ENCODE assay signal across 12 mouse cellular contexts in genomic region chr11:62317746-62318145, GRCm38 (mm10). TPM values are rescaled to one million over a fixed set of nuclear protein-coding genes. Genes with fewer than 3 reads are reported as not detected.
DNase-seq lines count a peak whose midpoint lies in the region; ATAC-seq and TF ChIP-seq lines count a peak whose summit lies in the region.
"Had no signal": no experiment of that assay in that cellular context is flagged by ENCODE, and none has a peak within 500 bp of the region (broad histone marks: within the 10 kb centered on the region; RNA-seq: fewer than 3 reads in every experiment).

No protein-coding gene starts in this region.

- no peak overlapping the region for H3K4me2 ChIP-seq in hindbrain, embryonic 12.5 days (replicated peaks)
- H3K4me2 ChIP-seq: heart, embryonic 13.5 days; hindbrain, embryonic 13.5 days had no signal

- H3K9me3 ChIP-seq in hindbrain, embryonic 12.5 days (replicated peaks) = no peaks in the 10 kb centered on the region
- H3K9me3 ChIP-seq: heart, embryonic 13.5 days; hindbrain, embryonic 13.5 days; megakaryocyte, embryonic 14.5 days had no signal

- no peak overlapping the region for H3K4me3 ChIP-seq in hindbrain, embryonic 12.5 days
- no peak overlapping the region for H3K4me3 ChIP-seq in lung, adult 2 months (replicated peaks; ENCODE audit: extremely low read depth, low read depth, low read length)
- H3K4me3 ChIP-seq: gastrocnemius, adult 2 months; heart, embryonic 13.5 days; hindbrain, embryonic 13.5 days; megakaryocyte, embryonic 14.5 days had no signal

- intact Hi-C loops in left cerebral cortex, postnatal 36 days (cut with DNase I) = no loop called here

- no peak for TF ChIP-seq CTCF in lung, adult 2 months (IDR thresholded peaks at IDR 0.05; ENCODE audit: insufficient read depth, low read length)

- no peaks in the 10 kb centered on the region for H3K4me1 ChIP-seq in hindbrain, embryonic 12.5 days
- no peaks in the 10 kb centered on the region for H3K4me1 ChIP-seq in lung, adult 2 months (ENCODE audit: control insufficient read depth, insufficient read depth, low read length)
- H3K4me1 ChIP-seq: heart, embryonic 13.5 days; hindbrain, embryonic 13.5 days; megakaryocyte, embryonic 14.5 days had no signal

- peak; percentile 90 for ATAC-seq in frontal cortex, adult (ENCODE audit: low TSS enrichment)
- ATAC-seq in hindbrain, embryonic 12.5 days (ENCODE audit: low FRiP score) = no peak

- peak; percentile 43 for DNase-seq in cerebellum, adult 8-10 months
- DNase-seq in layer of hippocampus, postnatal 10 days (ENCODE audit: low spot score in 2 of 2) = peak; percentile 49 to 56
- DNase-seq in left cerebral cortex, postnatal 36 days (ENCODE audit: low spot score in 2 of 2) = peak; percentile 71 to 75
- DNase-seq in lung, adult 2 months = no peak
- no peak for DNase-seq in embryo, embryonic 10 days (ENCODE audit: low spot score)
- DNase-seq: gastrocnemius, adult 2 months; kidney, adult 18-20 months had no signal

- 91% methylated on average over 11 of the region's 11 CpGs for WGBS in hindbrain, embryonic 12.5 days
- 75% methylated on average over 11 of the region's 11 CpGs for WGBS in lung, adult 2 months

- H3K27me3 ChIP-seq in hindbrain, embryonic 12.5 days = no peaks in the 10 kb centered on the region
- H3K27me3 ChIP-seq: heart, embryonic 13.5 days; hindbrain, embryonic 13.5 days; megakaryocyte, embryonic 14.5 days had no signal

- no peak overlapping the region for H3K27ac ChIP-seq in hindbrain, embryonic 12.5 days
- H3K27ac ChIP-seq: gastrocnemius, adult 2 months; heart, embryonic 13.5 days; hindbrain, embryonic 13.5 days had no signal

- peaks cover 80% of the 10 kb centered on the region for H3K36me3 ChIP-seq in hindbrain, embryonic 12.5 days

- TF ChIP-seq POLR2A in lung, adult 2 months (IDR thresholded peaks at IDR 0.05; ENCODE audit: borderline replicate concordance, extremely low read depth, low read depth, low read length) = no peak

- H3K9ac ChIP-seq in hindbrain, embryonic 12.5 days = no peak overlapping the region
- H3K9ac ChIP-seq: heart, embryonic 13.5 days; hindbrain, embryonic 13.5 days had no signal

RNA-seq across cellular contexts. Expression of gene Ttc19, which starts 36.5 kb away (rescaled TPM):
- 10 to 100 TPM; 73.9 to 86.6 TPM for total RNA-seq in layer of hippocampus, postnatal 10 days (2021)
- total RNA-seq in left cerebral cortex, postnatal 36 days (2021) = 10 to 100 TPM; 76.7 to 91.5 TPM
- polyA plus RNA-seq in hindbrain, embryonic 12.5 days (2016; fragmentation: Nextera tagmentation; extraction: Ambion mirVana) = 33.8 and 36.1 TPM in 2 replicates
- polyA plus RNA-seq in lung, adult 2 months (2012; rRNA removed) = 3.7 and 6.2 TPM in 2 replicates

RNA-seq across cellular contexts. Expression of gene Zswim7, which starts 36.6 kb away (rescaled TPM):
- total RNA-seq in layer of hippocampus, postnatal 10 days (2021) = 10 to 100 TPM; 17.6 to 17.7 TPM
- total RNA-seq in left cerebral cortex, postnatal 36 days (2021) = 10 to 100 TPM; 16.0 to 16.9 TPM
- polyA plus RNA-seq in hindbrain, embryonic 12.5 days (2016; fragmentation: Nextera tagmentation; extraction: Ambion mirVana) = 17.1 TPM in 2 replicates
- polyA plus RNA-seq in lung, adult 2 months (2012; rRNA removed) = 3.3 and 6.9 TPM in 2 replicates

Comparison
In these comparisons a context has a peak if more than half of its experiments do, and no peak if none do; other contexts are left out.
1. DNase-seq: peak in cerebellum, adult 8-10 months (single experiment), layer of hippocampus, postnatal 10 days (2 of 2) and left cerebral cortex, postnatal 36 days (2 of 2); none in lung, adult 2 months (single experiment) and embryo, embryonic 10 days (single experiment).